Mouse (Mus musculus) small intestine, adult 2 months (tissue): ENCODE results near the gene Mpzl1.

ENCODE experiments used
- CTCF ChIP-seq: fragments of 200-500 bp; IDR thresholded peaks from 2 replicates; pipeline ENCODE4 v1.5.1; 2012; ENCODE audit warnings: low read depth, mild to moderate bottlenecking, control low read depth, inconsistent platforms, low read length, moderate library complexity, mixed read lengths; ENCODE audit not compliant: insufficient replicate concordance, insufficient read length; ENCODE audit errors: extremely low read depth
- POLR2A ChIP-seq: fragments of 200-500 bp; IDR thresholded peaks from 2 replicates; pipeline ENCODE4 v1.6.1; 2012; ENCODE audit warnings: low read depth, mild to moderate bottlenecking, control low read depth, inconsistent platforms, low read length, moderate library complexity

- no peak for TF ChIP-seq CTCF
- TF ChIP-seq POLR2A, result no peak
These were observed 8.5 kb upstream of the Mpzl1 start for GRCm38 (mm10) chr1:165642780-165643311.
